Comparison of ENCODE assay signal across 18 mouse cellular contexts in the genomic region with DNA sequence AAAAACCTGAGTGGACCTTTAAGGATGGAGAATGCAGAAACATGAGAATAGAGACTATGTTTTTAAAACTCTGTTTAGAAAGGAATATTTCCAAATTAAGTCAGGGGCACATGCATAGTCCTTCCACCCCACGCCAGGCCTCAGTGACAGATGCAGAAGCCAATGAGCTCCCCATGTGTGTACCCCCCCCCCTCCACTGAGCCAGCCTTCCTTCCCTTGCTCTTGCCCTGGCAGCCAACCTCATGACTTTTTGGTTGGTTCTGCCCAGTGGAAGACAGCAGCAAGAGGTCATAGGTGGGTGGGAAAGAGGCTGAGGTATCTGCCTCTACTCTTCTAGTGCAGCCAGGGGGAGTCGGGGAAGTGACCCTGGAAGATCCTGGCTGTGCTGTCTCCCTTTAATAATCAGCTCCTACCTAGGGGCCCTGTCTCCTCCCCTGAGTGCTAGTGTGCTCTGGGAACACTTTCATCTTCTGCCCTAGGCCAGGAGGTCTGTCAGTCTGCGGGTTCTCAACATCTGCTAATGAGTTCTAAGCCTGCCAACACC. TPM values are rescaled to one million over a fixed set of nuclear protein-coding genes. Genes with fewer than 3 reads are reported as not detected.
DNase-seq lines count a peak whose midpoint lies in the region; ATAC-seq lines count a peak whose summit lies in the region.
"Had no signal": no experiment of that assay in that cellular context is flagged by ENCODE, and none has a peak within 500 bp of the region (broad histone marks: within the 10 kb centered on the region; RNA-seq: fewer than 3 reads in every experiment).

No protein-coding gene starts in this region.

- no peaks in the 10 kb centered on the region for H3K9me3 ChIP-seq in hindbrain, embryonic 13.5 days
- no peaks in the 10 kb centered on the region for H3K9me3 ChIP-seq in hindbrain, embryonic 10.5 days
- no peaks in the 10 kb centered on the region for H3K9me3 ChIP-seq in hindbrain, embryonic 15.5 days
- H3K9me3 ChIP-seq: embryonic facial prominence, embryonic 13.5 days; forebrain, embryonic 12.5 days; heart, embryonic 12.5 days; intestine, embryonic 15.5 days had no signal

- peaks cover 36% of the 10 kb centered on the region for H3K27me3 ChIP-seq in hindbrain, embryonic 13.5 days
- H3K27me3 ChIP-seq in hindbrain, embryonic 10.5 days (ENCODE audit: insufficient read depth, poor library complexity, severe bottlenecking) = peaks cover 40% of the 10 kb centered on the region
- peaks cover 17% of the 10 kb centered on the region; the same call in 1 of the 2 replicates for H3K27me3 ChIP-seq in hindbrain, embryonic 15.5 days

- no peak overlapping the region for H3K9ac ChIP-seq in hindbrain, embryonic 13.5 days
- no peak overlapping the region for H3K9ac ChIP-seq in hindbrain, embryonic 15.5 days
- H3K9ac ChIP-seq: embryonic facial prominence, embryonic 13.5 days; forebrain, embryonic 12.5 days; heart, embryonic 12.5 days; intestine, embryonic 15.5 days had no signal

- DNase-seq in cerebellum, adult 9-11 months = peak; percentile 52
- no peak for DNase-seq in cerebellum, adult 11-12 months
- DNase-seq in hindbrain, embryonic 10.5 days (ENCODE audit: low spot score) = no peak
- DNase-seq in brain, adult 2 months (ENCODE audit: low read depth, low spot score) = peak; percentile 40
- DNase-seq in retina, postnatal 1 day = no peak
- DNase-seq in kidney, postnatal 25 days = no peak
- DNase-seq: adrenal gland, postnatal 14 days; gastrocnemius, postnatal 10 days; kidney, adult 18-20 months had no signal

- H3K36me3 ChIP-seq in hindbrain, embryonic 13.5 days = no peaks in the 10 kb centered on the region
- no peaks in the 10 kb centered on the region for H3K36me3 ChIP-seq in hindbrain, embryonic 10.5 days
- H3K36me3 ChIP-seq in hindbrain, embryonic 15.5 days = no peaks in the 10 kb centered on the region
- H3K36me3 ChIP-seq: embryonic facial prominence, embryonic 13.5 days; forebrain, embryonic 12.5 days; heart, embryonic 12.5 days; intestine, embryonic 15.5 days had no signal

- 59% methylated on average over 3 of the region's 3 CpGs for WGBS in hindbrain, embryonic 13.5 days
- 78% methylated on average over 3 of the region's 3 CpGs for WGBS in hindbrain, embryonic 10.5 days
- WGBS in hindbrain, embryonic 15.5 days = 66% methylated on average over 3 of the region's 3 CpGs

- H3K4me1 ChIP-seq in hindbrain, embryonic 13.5 days (replicated peaks) = peaks cover 28% of the 10 kb centered on the region
- peaks cover 33% of the 10 kb centered on the region for H3K4me1 ChIP-seq in hindbrain, embryonic 10.5 days (replicated peaks)
- H3K4me1 ChIP-seq in hindbrain, embryonic 15.5 days (replicated peaks) = peaks cover 10% of the 10 kb centered on the region

- ATAC-seq in hindbrain, embryonic 13.5 days (ENCODE audit: low FRiP score) = no peak
- ATAC-seq in hindbrain, embryonic 15.5 days (ENCODE audit: low FRiP score, low read depth) = no peak
- ATAC-seq: activated CD4-positive, CD25-positive, alpha-beta regulatory T cell, adult 4 months; forebrain, embryonic 16.5 days; intestine, embryonic 15.5 days; Patski had no signal

- no peak overlapping the region for H3K4me3 ChIP-seq in hindbrain, embryonic 13.5 days
- no peak overlapping the region for H3K4me3 ChIP-seq in hindbrain, embryonic 10.5 days
- no peak overlapping the region for H3K4me3 ChIP-seq in hindbrain, embryonic 15.5 days
- H3K4me3 ChIP-seq: embryonic facial prominence, embryonic 13.5 days; forebrain, embryonic 12.5 days; heart, embryonic 12.5 days; intestine, embryonic 15.5 days had no signal

- no peak overlapping the region for H3K27ac ChIP-seq in hindbrain, embryonic 13.5 days
- no peak overlapping the region for H3K27ac ChIP-seq in hindbrain, embryonic 10.5 days
- no peak overlapping the region for H3K27ac ChIP-seq in hindbrain, embryonic 15.5 days (replicated peaks)
- H3K27ac ChIP-seq: embryonic facial prominence, embryonic 13.5 days; forebrain, embryonic 12.5 days; intestine, embryonic 15.5 days had no signal

- H3K4me2 ChIP-seq in hindbrain, embryonic 13.5 days = peak overlapping the region; percentile 34
- H3K4me2 ChIP-seq in hindbrain, embryonic 15.5 days = peak overlapping the region; percentile 31
- H3K4me2 ChIP-seq: embryonic facial prominence, embryonic 13.5 days; forebrain, embryonic 12.5 days; heart, embryonic 12.5 days; intestine, embryonic 15.5 days had no signal

RNA-seq across cellular contexts. Expression of a gene that starts 4.8 kb away (rescaled TPM):
- polyA plus RNA-seq in hindbrain, embryonic 13.5 days (2015; fragmentation: Nextera tagmentation; extraction: Ambion mirVana) = 35.3 and 39.3 TPM in 2 replicates
- 3.6 and 11.7 TPM in 2 replicates for polyA plus RNA-seq in hindbrain, embryonic 10.5 days (2016; fragmentation: Nextera tagmentation; extraction: Ambion mirVana)
- polyA plus RNA-seq in hindbrain, embryonic 15.5 days (2015; fragmentation: Nextera tagmentation; extraction: Ambion mirVana) = 34.4 and 37.0 TPM in 2 replicates

Comparison
In these comparisons a context has a peak if more than half of its experiments do, and no peak if none do; other contexts are left out.
1. DNase-seq: peak in cerebellum, adult 9-11 months (single experiment) and brain, adult 2 months (single experiment); none in cerebellum, adult 11-12 months (single experiment), hindbrain, embryonic 10.5 days (single experiment), retina, postnatal 1 day (single experiment) and kidney, postnatal 25 days (0 of 2).